ENCODE assay signal across 8 mouse cellular contexts in genomic region chr11:76622566-76623205, GRCm38 (mm10). TPM values are rescaled to one million over a fixed set of nuclear protein-coding genes. Genes with fewer than 3 reads are reported as not detected.
DNase-seq lines count a peak whose midpoint lies in the region; ATAC-seq and TF ChIP-seq lines count a peak whose summit lies in the region.

No protein-coding gene starts in this region.

- WGBS in forebrain, embryonic 15.5 days, result under 1% methylated on average over 61 of the region's 66 CpGs
- WGBS in intestine, embryonic 16.5 days, result under 1% methylated on average over 62 of the region's 66 CpGs
- WGBS in lung, adult 2 months, result under 1% methylated on average over 62 of the region's 66 CpGs
- under 1% methylated on average over 66 of the region's 66 CpGs for WGBS in olfactory bulb, adult 2 months

- no peak for TF ChIP-seq CTCF in lung, adult 2 months (IDR thresholded peaks at IDR 0.05; ENCODE audit: insufficient read depth, low read length)
- no peak for TF ChIP-seq CTCF in olfactory bulb, adult 2 months (IDR thresholded peaks at IDR 0.05; ENCODE audit: insufficient read depth, low read depth, low read length)

- H3K27ac ChIP-seq in forebrain, embryonic 15.5 days (replicated peaks), result no peak overlapping the region
- peak overlapping the region; percentile 63; the same call in 1 of the 2 replicates for H3K27ac ChIP-seq in intestine, embryonic 16.5 days (ENCODE audit: low read length)
- no peak overlapping the region for H3K27ac ChIP-seq in olfactory bulb, adult 2 months (ENCODE audit: insufficient read depth, low read depth, low read length)

- peaks cover 39% of the 10 kb centered on the region for H3K27me3 ChIP-seq in forebrain, embryonic 15.5 days
- peaks cover 10% of the 10 kb centered on the region; the same call in 1 of the 2 replicates for H3K27me3 ChIP-seq in intestine, embryonic 16.5 days (replicated peaks; ENCODE audit: control insufficient read depth, insufficient read depth, low read length)

- ATAC-seq in forebrain, embryonic 15.5 days (replicated peaks), result peak; percentile 41; the same call in 1 of the 2 replicates
- ATAC-seq in intestine, embryonic 16.5 days, result peak; percentile 57

- no peak for TF ChIP-seq POLR2A in lung, adult 2 months (IDR thresholded peaks at IDR 0.05; ENCODE audit: borderline replicate concordance, extremely low read depth, low read depth, low read length)
- no peak for TF ChIP-seq POLR2A in olfactory bulb, adult 2 months (IDR thresholded peaks at IDR 0.05; ENCODE audit: insufficient read depth, low read depth, low read length)

- no peaks in the 10 kb centered on the region for H3K36me3 ChIP-seq in forebrain, embryonic 15.5 days
- H3K36me3 ChIP-seq in intestine, embryonic 16.5 days (ENCODE audit: control insufficient read depth, insufficient read depth, low read length), result no peaks in the 10 kb centered on the region

- H3K4me2 ChIP-seq in forebrain, embryonic 15.5 days (replicated peaks), result peak overlapping the region; percentile 99
- H3K4me2 ChIP-seq in intestine, embryonic 16.5 days (ENCODE audit: low read depth, low read length), result peak overlapping the region; percentile 98

- peak; percentile 93 for DNase-seq in heart, adult 11 months
- no peak for DNase-seq in heart, adult 8-10 months (ENCODE audit: low spot score)
- DNase-seq in ZHBTc4 (ENCODE audit: low read depth, low spot score), result peak; percentile 71
- DNase-seq in lung, adult 2 months, result peak; percentile 59
- DNase-seq in frontal cortex, postnatal 25 days (ENCODE audit: low spot score in 2 of 2), result no peak

- H3K4me1 ChIP-seq in forebrain, embryonic 15.5 days, result peaks cover 23% of the 10 kb centered on the region
- peaks cover 3% of the 10 kb centered on the region for H3K4me1 ChIP-seq in intestine, embryonic 16.5 days (ENCODE audit: control insufficient read depth, insufficient read depth, low read length)
- H3K4me1 ChIP-seq in lung, adult 2 months (ENCODE audit: control insufficient read depth, insufficient read depth, low read length), result peaks cover 7% of the 10 kb centered on the region; the same call in 1 of the 2 replicates
- peaks cover 17% of the 10 kb centered on the region for H3K4me1 ChIP-seq in olfactory bulb, adult 2 months (ENCODE audit: control insufficient read depth, insufficient read depth, low read length)

- H3K9me3 ChIP-seq in forebrain, embryonic 15.5 days, result no peaks in the 10 kb centered on the region
- H3K9me3 ChIP-seq in intestine, embryonic 16.5 days (ENCODE audit: control insufficient read depth, low read length), result no peaks in the 10 kb centered on the region

- peak overlapping the region; percentile 35 for H3K9ac ChIP-seq in forebrain, embryonic 15.5 days (replicated peaks)
- H3K9ac ChIP-seq in intestine, embryonic 16.5 days (ENCODE audit: low read depth, low read length), result peak overlapping the region; percentile 71

- H3K4me3 ChIP-seq in forebrain, embryonic 15.5 days, result peak overlapping the region; percentile 63
- H3K4me3 ChIP-seq in intestine, embryonic 16.5 days (ENCODE audit: low read length), result peak overlapping the region; percentile 77
- peak overlapping the region; percentile 56 for H3K4me3 ChIP-seq in lung, adult 2 months (replicated peaks; ENCODE audit: extremely low read depth, low read depth, low read length)
- peak overlapping the region; percentile 61 for H3K4me3 ChIP-seq in olfactory bulb, adult 2 months (ENCODE audit: insufficient read depth, low read depth, low read length)

RNA-seq across cellular contexts. Expression of gene Abr, which starts 0.6 kb away (rescaled TPM):
- 10 to 100 TPM; 21.9 to 28.6 (median 25.0) TPM for total RNA-seq in heart, adult 8-10 months (2022)
- 111 and 112 TPM in 2 replicates for polyA plus RNA-seq in forebrain, embryonic 15.5 days (2015; fragmentation: Nextera tagmentation; extraction: Ambion mirVana)
- polyA plus RNA-seq in intestine, embryonic 16.5 days (2015; fragmentation: Nextera tagmentation; extraction: Ambion mirVana), result 29.5 and 35.1 TPM in 2 replicates
- polyA plus RNA-seq in lung, adult 2 months (2012; rRNA removed), result 53.5 and 54.8 TPM in 2 replicates
- polyA plus RNA-seq in olfactory bulb, adult 2 months (2012; ENCODE audit: insufficient read depth, insufficient read length, low replicate concordance, missing spikeins), result 133 and 244 TPM in 2 replicates

RNA-seq across cellular contexts. Expression of gene Bhlha9, which starts 49.6 kb away (rescaled TPM):
- not detected for total RNA-seq in heart, adult 8-10 months (2022)
- 0.51 and 0.65 TPM in 2 replicates for polyA plus RNA-seq in forebrain, embryonic 15.5 days (2015; fragmentation: Nextera tagmentation; extraction: Ambion mirVana)
- 0.18 TPM in 1 of 2 replicates, not detected in the other for polyA plus RNA-seq in intestine, embryonic 16.5 days (2015; fragmentation: Nextera tagmentation; extraction: Ambion mirVana)
- polyA plus RNA-seq in lung, adult 2 months (2012; rRNA removed), result not detected in 2 replicates
- not detected in 2 replicates for polyA plus RNA-seq in olfactory bulb, adult 2 months (2012; ENCODE audit: insufficient read depth, insufficient read length, low replicate concordance, missing spikeins)

RNA-seq across cellular contexts. Expression of gene Trarg1, which starts 56.9 kb away (rescaled TPM):
- total RNA-seq in heart, adult 8-10 months (2022), result 1 to 10 TPM; 2.6 to 3.6 (median 3.1) TPM
- polyA plus RNA-seq in forebrain, embryonic 15.5 days (2015; fragmentation: Nextera tagmentation; extraction: Ambion mirVana), result 0.24 and 0.56 TPM in 2 replicates
- polyA plus RNA-seq in intestine, embryonic 16.5 days (2015; fragmentation: Nextera tagmentation; extraction: Ambion mirVana), result 0.66 and 0.94 TPM in 2 replicates
- 5.3 and 7.5 TPM in 2 replicates for polyA plus RNA-seq in lung, adult 2 months (2012; rRNA removed)
- polyA plus RNA-seq in olfactory bulb, adult 2 months (2012; ENCODE audit: insufficient read depth, insufficient read length, low replicate concordance, missing spikeins), result not detected in 2 replicates

Comparison
In these comparisons a context has a peak if more than half of its experiments do, and no peak if none do; other contexts are left out.
1. DNase-seq: peak in heart, adult 11 months (single experiment), ZHBTc4 (single experiment) and lung, adult 2 months (single experiment); none in heart, adult 8-10 months (single experiment) and frontal cortex, postnatal 25 days (0 of 2).
2. Peak in every context shown above with its lines, with median percentiles within 50 percentile points of each other: H3K4me3 ChIP-seq.